Mouse (Mus musculus) midbrain, embryonic 16.5 days (tissue): ENCODE measurements at regions not wholly inside any gene's neighbourhood (a gene's known extent, or its start where the extent isn't known, plus 50 kb on each side); places are given as distances from the start of the nearest gene placed in this dataset.

ENCODE experiments used
- ATAC-seq: fragments of 200-750 bp; cut with Nextera tagmentation; 2 replicates; pipeline ENCODE4 v1.8.0; 2017; ENCODE audit warnings: moderate TSS enrichment
- H3K27ac ChIP-seq: fragments of 300-500 bp; sonication (generic); 2 replicates; pipeline ENCODE4 v1.5.1; 2014; ENCODE audit warnings: mild to moderate bottlenecking, low read length, mixed read lengths
- H3K27me3 ChIP-seq: fragments of 300-500 bp; sonication (generic); 2 replicates; pipeline ENCODE4 v1.6.1; 2014; ENCODE audit warnings: low read depth, low read length, mixed read lengths; ENCODE audit not compliant: control insufficient read depth, insufficient read depth
- H3K36me3 ChIP-seq: fragments of 300-500 bp; sonication (generic); 2 replicates; pipeline ENCODE4 v1.6.1; 2014; ENCODE audit warnings: mild to moderate bottlenecking, low read length, moderate library complexity, mixed read lengths; ENCODE audit not compliant: control insufficient read depth, insufficient read depth
- H3K4me1 ChIP-seq: fragments of 300-500 bp; sonication (generic); 2 replicates; pipeline ENCODE4 v1.6.1; 2014; ENCODE audit warnings: mild to moderate bottlenecking, low read length, mixed read lengths; ENCODE audit not compliant: control insufficient read depth, insufficient read depth
- H3K4me2 ChIP-seq: fragments of 300-500 bp; sonication (generic); 2 replicates; pipeline ENCODE4 v1.6.1; 2014; ENCODE audit warnings: mild to moderate bottlenecking, low read length, mixed read lengths
- H3K4me3 ChIP-seq: fragments of 300-500 bp; sonication (generic); 2 replicates; pipeline ENCODE4 v1.5.1; 2014; ENCODE audit warnings: low read depth, mild to moderate bottlenecking, low read length, moderate library complexity, mixed read lengths
- H3K9ac ChIP-seq: fragments of 300-500 bp; sonication (generic); 2 replicates; pipeline ENCODE4 v1.6.1; 2014; ENCODE audit warnings: low read depth, low read length, mixed read lengths
- H3K9me3 ChIP-seq: fragments of 300-500 bp; sonication (generic); replicated peaks from 2 replicates; pipeline ENCODE4 v1.6.1; 2014; ENCODE audit warnings: mild to moderate bottlenecking, low read length, mixed read lengths; ENCODE audit not compliant: control insufficient read depth, poor library complexity, severe bottlenecking
- WGBS: fragments of 180-500 bp; shearing (Covaris S2); extraction: QIAGEN DNeasy Blood & Tissue Kit; methylation state at CpG from one replicate; pipeline ENCODE4 v1.1.7; 2014; 5-methylcytosine and 5-hydroxymethylcytosine counted together

DNA sequence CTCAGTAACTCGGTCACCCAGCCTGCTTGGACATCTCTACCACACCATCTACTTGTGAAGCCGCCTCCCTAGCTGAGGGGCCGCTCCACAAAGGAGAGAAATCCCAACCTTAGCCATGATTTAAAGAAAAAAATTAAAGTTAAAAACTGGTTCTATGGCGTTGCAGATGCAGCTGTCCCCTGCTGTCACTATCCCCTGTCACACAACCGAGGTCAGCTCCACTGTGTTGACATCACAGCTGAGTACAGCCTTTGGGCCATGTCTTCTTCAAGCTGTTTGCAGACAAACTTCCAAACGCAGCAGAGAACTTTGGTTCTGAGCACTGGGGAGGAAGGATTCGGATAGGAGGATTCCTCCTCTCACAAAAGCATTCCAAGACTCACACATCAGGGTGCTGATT is 278.1 kb upstream of the Pabpc6 start:
- Histone ChIP-seq H3K36me3 (no peaks in the 10 kb centered on the region), H3K4me2 (no peak overlapping the region), H3K9me3 (no peaks in the 10 kb centered on the region), H3K27ac (no peak overlapping the region), H3K27me3 (no peaks in the 10 kb centered on the region), H3K9ac (no peak overlapping the region), H3K4me3 (no peak overlapping the region), H3K4me1 (no peaks in the 10 kb centered on the region)
- WGBS = 85% methylated on average over 7 of the region's 7 CpGs
- no peak for ATAC-seq

DNA sequence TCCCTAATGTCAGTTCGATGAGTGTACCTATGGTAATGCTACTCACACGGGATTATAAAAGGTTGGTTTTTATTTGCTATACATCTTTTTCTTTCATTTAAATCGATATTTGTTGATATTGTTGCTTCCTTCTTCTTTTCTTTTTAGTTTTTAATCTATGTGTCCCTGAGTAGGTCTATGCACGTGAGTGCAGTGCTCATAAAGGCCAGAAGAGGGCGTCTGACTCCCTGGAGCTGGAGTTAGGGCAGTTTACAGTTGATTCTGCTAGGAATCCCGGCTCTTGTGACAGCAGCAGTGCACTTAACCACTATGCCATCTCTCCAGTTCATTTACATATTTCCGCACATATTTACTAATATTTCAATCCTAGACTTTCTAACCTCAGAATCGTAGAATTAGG is 275.0 kb upstream of the Pabpc6 start:
- ATAC-seq = no peak
- H3K4me1 ChIP-seq = no peaks in the 10 kb centered on the region
- H3K36me3 ChIP-seq = no peaks in the 10 kb centered on the region
- H3K4me2 ChIP-seq = no peak overlapping the region
- WGBS = 87% methylated on average over 8 of the region's 8 CpGs
- H3K27ac ChIP-seq = no peak overlapping the region
- no peak overlapping the region for H3K4me3 ChIP-seq
- no peak overlapping the region for H3K9ac ChIP-seq
- H3K27me3 ChIP-seq = no peaks in the 10 kb centered on the region
- no peaks in the 10 kb centered on the region for H3K9me3 ChIP-seq

DNA sequence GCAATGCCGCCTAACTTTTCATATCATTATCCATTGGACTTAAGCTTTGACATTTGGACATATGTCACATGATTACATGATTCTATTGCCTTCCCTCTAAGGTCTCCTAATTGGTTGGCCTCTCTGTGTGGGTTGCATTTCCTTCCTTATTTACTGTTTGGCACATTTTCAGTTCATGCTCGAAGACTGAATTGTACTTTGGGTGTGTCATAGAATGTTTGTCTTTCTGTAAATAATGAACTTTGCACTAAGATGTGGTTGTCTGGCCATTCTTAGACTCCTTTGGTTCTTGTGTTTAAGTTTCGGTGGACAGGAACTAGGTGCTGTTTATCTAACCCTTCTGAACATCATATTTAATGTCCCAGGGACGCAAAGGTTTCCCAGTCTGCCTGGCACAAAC is 272.7 kb upstream of the Pabpc6 start:
- H3K36me3 ChIP-seq = no peaks in the 10 kb centered on the region
- H3K9me3 ChIP-seq = no peaks in the 10 kb centered on the region
- H3K9ac ChIP-seq = no peak overlapping the region
- ATAC-seq = no peak
- H3K4me2 ChIP-seq = no peak overlapping the region
- no peak overlapping the region for H3K27ac ChIP-seq
- no peak overlapping the region for H3K4me3 ChIP-seq
- H3K27me3 ChIP-seq = no peaks in the 10 kb centered on the region
- no peaks in the 10 kb centered on the region for H3K4me1 ChIP-seq
- WGBS = 94% methylated on average over 4 of the region's 4 CpGs

DNA sequence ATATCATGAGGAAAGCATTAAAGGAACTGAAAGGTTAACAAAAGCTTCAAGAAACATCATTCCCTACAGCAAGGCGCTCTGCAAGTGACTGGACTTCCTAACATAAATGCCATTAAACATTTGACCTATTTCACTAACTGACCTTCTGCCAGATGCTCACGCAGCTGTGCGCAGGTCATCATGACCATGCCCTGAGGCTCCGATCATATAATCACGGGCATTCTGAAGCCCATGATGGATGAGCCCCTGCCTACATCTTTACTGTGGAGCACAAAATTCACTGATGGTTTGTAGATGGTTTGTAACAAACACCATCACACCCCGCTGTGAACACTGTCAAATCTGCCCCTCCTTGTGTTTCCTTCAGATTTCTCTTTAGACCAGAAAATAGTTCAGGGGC is 270.1 kb upstream of the Pabpc6 start:
- no peak overlapping the region for H3K9ac ChIP-seq
- 91% methylated on average over 6 of the region's 6 CpGs for WGBS
- H3K4me1 ChIP-seq = no peaks in the 10 kb centered on the region
- no peak for ATAC-seq
- H3K9me3 ChIP-seq = no peaks in the 10 kb centered on the region
- no peaks in the 10 kb centered on the region for H3K36me3 ChIP-seq
- H3K4me3 ChIP-seq = no peak overlapping the region
- no peak overlapping the region for H3K27ac ChIP-seq
- H3K27me3 ChIP-seq = no peaks in the 10 kb centered on the region; the same call in 1 of the 2 replicates
- no peak overlapping the region for H3K4me2 ChIP-seq

DNA sequence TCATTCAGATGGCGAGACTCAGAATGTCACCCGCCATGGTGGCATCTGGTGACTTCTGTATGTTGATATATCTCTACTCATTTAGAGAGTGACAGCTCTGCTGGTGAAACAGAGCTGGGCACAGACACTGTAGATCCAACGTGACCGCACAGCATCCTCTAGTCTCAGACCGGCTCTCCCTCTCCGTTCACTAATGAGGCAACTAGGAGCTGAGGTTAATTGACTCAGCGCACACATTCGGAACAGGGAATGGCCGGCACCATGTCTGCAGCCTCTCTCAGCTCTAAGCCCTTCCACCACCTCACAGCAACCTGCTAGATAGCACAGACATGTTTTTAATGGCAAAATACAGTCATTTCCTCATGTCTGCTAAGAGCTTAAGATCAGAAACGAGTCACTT is 268.9 kb upstream of the Pabpc6 start:
- H3K27me3 ChIP-seq = no peaks in the 10 kb centered on the region; the same call in 1 of the 2 replicates
- no peak overlapping the region for H3K4me2 ChIP-seq
- no peaks in the 10 kb centered on the region for H3K4me1 ChIP-seq
- ATAC-seq = no peak
- 76% methylated on average over 10 of the region's 10 CpGs for WGBS
- H3K9me3 ChIP-seq = no peaks in the 10 kb centered on the region
- no peaks in the 10 kb centered on the region for H3K36me3 ChIP-seq
- no peak overlapping the region for H3K9ac ChIP-seq
- no peak overlapping the region for H3K27ac ChIP-seq
- H3K4me3 ChIP-seq = no peak overlapping the region

DNA sequence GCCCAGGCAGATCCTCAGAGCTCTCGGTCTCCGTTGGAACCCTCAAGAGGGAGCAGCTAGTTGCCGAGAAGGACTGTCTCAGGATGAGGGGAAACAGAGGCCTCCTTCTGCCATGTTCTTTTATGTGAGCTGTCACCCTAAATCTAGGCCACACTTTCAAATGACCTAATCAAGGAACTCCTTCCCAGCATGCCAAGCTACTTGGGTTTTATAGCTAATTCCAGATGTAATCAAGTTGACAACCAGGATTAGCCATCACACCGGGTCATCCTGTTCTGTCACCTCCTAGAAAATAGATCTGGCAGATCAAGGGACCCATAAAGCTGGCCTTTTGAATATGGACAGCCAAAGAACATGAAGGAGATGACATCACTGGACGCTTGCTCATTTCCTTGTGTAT is 267.7 kb upstream of the Pabpc6 start:
- H3K36me3 ChIP-seq = no peaks in the 10 kb centered on the region
- no peak overlapping the region for H3K4me2 ChIP-seq
- no peak for ATAC-seq
- no peaks in the 10 kb centered on the region for H3K4me1 ChIP-seq
- H3K27ac ChIP-seq = no peak overlapping the region
- H3K27me3 ChIP-seq = no peaks in the 10 kb centered on the region; the same call in 1 of the 2 replicates
- H3K4me3 ChIP-seq = no peak overlapping the region
- H3K9me3 ChIP-seq = no peaks in the 10 kb centered on the region
- WGBS = 64% methylated on average over 5 of the region's 5 CpGs
- no peak overlapping the region for H3K9ac ChIP-seq

DNA sequence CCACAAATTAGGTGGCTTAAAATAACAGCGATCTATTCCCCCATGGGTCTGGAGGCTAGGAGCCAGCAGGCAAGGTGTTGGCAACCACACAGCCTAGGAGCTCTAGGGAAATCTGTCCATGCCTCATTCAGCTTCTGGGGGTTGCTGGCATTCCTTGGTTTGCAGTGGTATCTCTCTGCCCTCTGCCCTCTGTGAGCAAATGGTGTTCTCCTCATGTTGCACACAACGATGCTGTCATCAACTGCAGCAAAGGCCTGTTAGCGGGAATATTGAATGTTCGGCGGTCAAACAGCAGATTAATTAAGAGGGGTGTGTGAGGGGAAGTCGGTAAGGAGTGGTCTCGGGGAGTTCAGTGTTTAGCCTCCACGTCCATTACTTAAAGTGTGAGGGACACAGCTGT is 262.7 kb upstream of the Pabpc6 start:
- Histone ChIP-seq H3K36me3 (no peaks in the 10 kb centered on the region), H3K4me2 (no peak overlapping the region), H3K4me3 (no peak overlapping the region), H3K27me3 (no peaks in the 10 kb centered on the region; the same call in 1 of the 2 replicates), H3K9ac (no peak overlapping the region), H3K4me1 (peaks cover 11% of the 10 kb centered on the region), H3K27ac (no peak overlapping the region), H3K9me3 (no peaks in the 10 kb centered on the region)
- 82% methylated on average over 8 of the region's 8 CpGs for WGBS
- ATAC-seq = no peak

DNA sequence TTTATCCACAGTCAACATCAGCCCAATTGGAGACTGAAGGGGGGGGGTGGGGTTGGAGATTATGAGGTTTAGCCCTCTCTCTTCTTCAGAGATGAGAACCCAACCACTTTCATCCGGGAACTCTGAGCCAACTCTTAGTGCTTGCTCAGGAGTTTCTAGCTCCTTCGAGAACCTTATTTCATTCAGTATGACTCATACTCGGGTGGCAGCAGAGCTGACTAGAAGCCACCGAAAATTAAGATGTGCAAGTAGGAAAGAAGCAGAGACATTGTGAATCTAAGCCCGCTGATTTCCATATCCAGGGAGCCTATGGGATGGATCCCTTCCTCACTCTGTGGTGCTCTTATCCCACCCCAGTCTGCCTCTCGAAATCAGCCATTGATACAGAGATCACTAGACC is 262.0 kb upstream of the Pabpc6 start:
- Histone ChIP-seq H3K9me3 (no peaks in the 10 kb centered on the region), H3K4me1 (peaks cover 11% of the 10 kb centered on the region), H3K4me2 (no peak overlapping the region), H3K4me3 (no peak overlapping the region), H3K27me3 (no peaks in the 10 kb centered on the region; the same call in 1 of the 2 replicates), H3K36me3 (no peaks in the 10 kb centered on the region), H3K27ac (no peak overlapping the region), H3K9ac (no peak overlapping the region)
- ATAC-seq = no peak
- WGBS = 81% methylated on average over 6 of the region's 6 CpGs

DNA sequence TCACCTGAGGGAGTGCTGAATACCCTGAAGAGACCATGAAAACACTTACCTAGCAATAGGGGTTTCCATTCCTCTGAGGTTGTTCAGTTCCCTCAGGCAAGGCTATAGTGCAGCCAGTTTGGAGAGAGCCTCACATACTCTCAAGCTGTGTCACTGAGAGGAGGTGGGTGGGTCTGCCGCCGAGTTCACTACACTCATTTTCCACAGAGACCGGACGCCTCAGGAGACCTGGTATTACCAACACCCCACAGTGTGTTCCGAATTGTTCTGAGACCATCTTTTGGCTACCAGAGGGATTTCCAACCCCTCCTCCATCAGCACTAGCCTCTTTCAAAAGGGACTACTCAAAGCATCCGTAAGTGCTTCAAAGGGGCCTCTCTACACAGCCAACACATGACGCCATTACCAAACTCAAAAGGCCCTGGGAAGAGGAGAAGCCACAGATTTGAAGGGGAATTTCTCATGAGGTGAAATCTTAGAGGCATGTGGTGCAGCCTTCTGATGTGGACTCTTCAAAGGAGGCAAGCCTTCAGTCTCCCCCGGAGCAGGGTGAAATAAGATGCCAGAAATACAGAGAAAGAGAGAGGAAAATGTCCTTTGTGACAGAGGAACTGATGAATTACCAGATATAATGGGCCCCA is 260.1 kb upstream of the Pabpc6 start:
- H3K27ac ChIP-seq = peak overlapping the region; percentile 4
- ATAC-seq = peak; percentile 74; the same call in 1 of the 2 replicates
- no peak overlapping the region for H3K9ac ChIP-seq
- WGBS = 38% methylated on average over 8 of the region's 8 CpGs
- no peaks in the 10 kb centered on the region for H3K27me3 ChIP-seq
- no peaks in the 10 kb centered on the region for H3K9me3 ChIP-seq
- H3K36me3 ChIP-seq = no peaks in the 10 kb centered on the region
- peaks cover 11% of the 10 kb centered on the region for H3K4me1 ChIP-seq
- H3K4me2 ChIP-seq = no peak overlapping the region
- no peak overlapping the region for H3K4me3 ChIP-seq
